ENCODE assay signal across 21 mouse cellular contexts in genomic region chr5:116290584-116290983, GRCm38 (mm10). TPM values are rescaled to one million over a fixed set of nuclear protein-coding genes. Genes with fewer than 3 reads are reported as not detected.
"Had no signal": no experiment of that assay in that cellular context is flagged by ENCODE, and none has a peak within 500 bp of the region (broad histone marks: within the 10 kb centered on the region; RNA-seq: fewer than 3 reads in every experiment).

No protein-coding gene starts in this region.

- H3K4me1 ChIP-seq: liver, embryonic 15.5 days had no signal

- H3K27ac ChIP-seq: limb, embryonic 13.5 days; liver, embryonic 12.5 days; liver, embryonic 15.5 days; neural tube, embryonic 15.5 days; stomach, embryonic 15.5 days had no signal

- H3K9me3 ChIP-seq: limb, embryonic 10.5 days; limb, embryonic 13.5 days; liver, embryonic 12.5 days; liver, embryonic 15.5 days; neural tube, embryonic 12.5 days; neural tube, embryonic 15.5 days; stomach, embryonic 15.5 days had no signal

- H3K9ac ChIP-seq: limb, embryonic 13.5 days; liver, embryonic 12.5 days; liver, embryonic 15.5 days; neural tube, embryonic 12.5 days; neural tube, embryonic 15.5 days; stomach, embryonic 15.5 days had no signal

- H3K36me3 ChIP-seq: limb, embryonic 10.5 days; limb, embryonic 13.5 days; liver, embryonic 12.5 days; liver, embryonic 15.5 days; neural tube, embryonic 12.5 days; neural tube, embryonic 15.5 days; stomach, embryonic 15.5 days had no signal

- H3K4me3 ChIP-seq: limb, embryonic 13.5 days; liver, embryonic 12.5 days; liver, embryonic 15.5 days; neural tube, embryonic 12.5 days; neural tube, embryonic 15.5 days had no signal

- H3K27me3 ChIP-seq: liver, embryonic 12.5 days; neural tube, embryonic 12.5 days; neural tube, embryonic 15.5 days; stomach, embryonic 15.5 days had no signal

- DNase-seq: kidney, adult 18-20 months; kidney, adult 9 months; layer of hippocampus, adult 9-11 months; layer of hippocampus, postnatal 36 days; liver; midbrain, embryonic 14.5 days; right cerebral cortex, adult 18-20 months; right cerebral cortex, postnatal 14 days; right cerebral cortex, postnatal 4 days; thymus, postnatal 36 days had no signal

- ATAC-seq: inflammation-experienced regulatory T-cells, adult 6 months; intestine, embryonic 16.5 days; liver, embryonic 12.5 days had no signal

RNA-seq across cellular contexts. Expression of gene Ccdc60, which starts 1.8 kb away (rescaled TPM):
- total RNA-seq: megakaryocyte progenitor cell, adult 5-6 weeks; megakaryocyte-erythroid progenitor cell, adult 5-6 weeks had no signal
